Mouse (Mus musculus): Measurements from ENCODE around the gene Srsf4. TPM values are rescaled to one million over a fixed set of nuclear protein-coding genes. Genes with fewer than 3 reads are reported as not detected.

The Srsf4 gene
- polyA plus RNA-seq, 1 experiment from 2014 or later = 108 TPM

DNA sequence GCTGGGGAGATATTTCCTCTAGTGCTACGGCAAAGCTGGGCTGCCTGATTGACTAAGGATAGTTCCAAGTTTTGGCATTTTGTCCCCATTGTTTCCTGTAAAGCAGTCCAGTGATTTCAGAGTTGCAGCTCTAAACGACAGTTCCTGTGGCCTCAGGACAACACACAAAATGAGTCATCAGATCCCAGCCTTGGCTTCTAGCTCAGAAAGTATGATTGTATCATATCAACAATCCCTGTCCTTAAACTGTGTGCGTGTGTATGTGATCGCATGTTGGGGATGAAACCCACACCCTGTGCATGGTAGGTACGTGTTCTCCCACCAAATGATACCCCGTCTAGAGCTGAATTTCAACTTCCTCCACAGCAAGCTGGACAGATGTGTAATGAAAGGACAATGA is 55.7 kb downstream of the Srsf4 start:
- Histone ChIP-seq H3K4me1 (replicated peaks; ENCODE audit: control insufficient read depth, insufficient read depth, low read length) (peaks cover 2% of the 10 kb centered on the region), H3K9ac (ENCODE audit: low read length) (no peak overlapping the region), H3K36me3 (ENCODE audit: control insufficient read depth, insufficient read depth, low read length) (peaks cover 6% of the 10 kb centered on the region), H3K27me3 (ENCODE audit: control insufficient read depth, insufficient read depth, low read depth, low read length) (no peaks in the 10 kb centered on the region), H3K4me3 (ENCODE audit: low read length) (no peak overlapping the region), H3K4me2 (ENCODE audit: low read depth, low read length) (no peak overlapping the region), H3K27ac (ENCODE audit: low read length) (no peak overlapping the region), H3K9me3 (ENCODE audit: control insufficient read depth, low read length) (no peaks in the 10 kb centered on the region)
- 83% methylated on average over 6 of the region's 6 CpGs for WGBS
- no peak for ATAC-seq (ENCODE audit: low read depth)

- H3K9me3 ChIP-seq (ENCODE audit: control insufficient read depth, low read length) = no peaks in the 10 kb centered on the region
- no peaks in the 10 kb centered on the region for H3K36me3 ChIP-seq (ENCODE audit: control insufficient read depth, insufficient read depth, low read length)
- no peak overlapping the region for H3K4me2 ChIP-seq (ENCODE audit: low read depth, low read length)
- no peaks in the 10 kb centered on the region for H3K27me3 ChIP-seq (ENCODE audit: control insufficient read depth, insufficient read depth, low read depth, low read length)
- no peak overlapping the region for H3K27ac ChIP-seq (ENCODE audit: low read length)
- 77% methylated on average over 2 of the region's 2 CpGs for WGBS
- no peak overlapping the region for H3K4me3 ChIP-seq (ENCODE audit: low read length)
- H3K9ac ChIP-seq (ENCODE audit: low read length) = no peak overlapping the region
- no peaks in the 10 kb centered on the region for H3K4me1 ChIP-seq (replicated peaks; ENCODE audit: control insufficient read depth, insufficient read depth, low read length)
- ATAC-seq (ENCODE audit: low read depth) = no peak
Measured at GRCm38 (mm10) chr4:131939459-131939858, 66.0 kb downstream of the Srsf4 start.

DNA sequence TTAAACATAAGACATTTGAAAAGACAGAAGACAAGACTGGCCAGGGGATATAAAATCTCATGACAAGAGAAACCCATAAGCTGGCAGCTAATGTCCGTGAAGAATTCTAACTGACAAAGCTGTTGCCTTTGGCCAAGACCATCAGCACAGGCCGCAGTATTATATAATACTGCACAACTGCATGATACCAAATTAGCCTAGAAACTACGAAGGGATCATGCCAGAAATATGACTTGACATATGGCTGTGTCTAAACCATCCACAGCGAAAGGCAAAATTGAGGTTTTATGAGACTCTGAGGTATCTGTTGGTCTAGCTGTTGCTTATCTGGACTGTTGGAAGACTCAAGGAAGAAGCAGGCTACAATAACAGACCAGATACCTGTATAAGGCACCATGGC is 67.4 kb downstream of the Srsf4 start:
- Histone ChIP-seq H3K4me3 (ENCODE audit: low read length) (no peak overlapping the region), H3K36me3 (ENCODE audit: control insufficient read depth, insufficient read depth, low read length) (no peaks in the 10 kb centered on the region), H3K9ac (ENCODE audit: low read length) (no peak overlapping the region), H3K27me3 (ENCODE audit: control insufficient read depth, insufficient read depth, low read depth, low read length) (no peaks in the 10 kb centered on the region), H3K9me3 (ENCODE audit: control insufficient read depth, low read length) (no peaks in the 10 kb centered on the region), H3K4me2 (ENCODE audit: low read depth, low read length) (no peak overlapping the region), H3K27ac (ENCODE audit: low read length) (no peak overlapping the region), H3K4me1 (replicated peaks; ENCODE audit: control insufficient read depth, insufficient read depth, low read length) (no peaks in the 10 kb centered on the region)
- no peak for ATAC-seq (ENCODE audit: low read depth)
- WGBS = 94% methylated on average over 4 of the region's 4 CpGs

DNA sequence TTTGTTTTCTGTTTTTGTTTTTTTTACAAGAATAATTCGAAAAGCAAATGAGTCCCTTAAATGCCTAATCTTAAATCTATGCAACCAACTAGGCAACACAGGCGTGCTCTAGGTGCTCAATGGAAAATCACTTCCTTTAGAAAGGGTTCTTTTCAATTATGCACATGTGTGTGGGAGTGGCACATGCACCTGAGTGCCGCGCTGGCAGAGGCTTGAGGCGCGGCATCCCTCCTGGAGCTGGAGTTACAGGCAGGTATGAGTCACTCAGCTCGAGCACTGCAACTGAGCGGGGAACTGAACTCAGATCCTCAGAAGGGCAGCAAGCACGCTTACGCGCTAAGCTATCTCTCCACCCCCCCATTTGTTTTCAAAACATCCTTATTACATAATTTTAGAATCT is 74.4 kb downstream of the Srsf4 start:
- H3K4me1 ChIP-seq (replicated peaks; ENCODE audit: control insufficient read depth, insufficient read depth, low read length) = peaks cover 3% of the 10 kb centered on the region; the same call in 1 of the 2 replicates
- H3K4me2 ChIP-seq (ENCODE audit: low read depth, low read length) = no peak overlapping the region
- no peaks in the 10 kb centered on the region for H3K36me3 ChIP-seq (ENCODE audit: control insufficient read depth, insufficient read depth, low read length)
- H3K9me3 ChIP-seq (ENCODE audit: control insufficient read depth, low read length) = no peaks in the 10 kb centered on the region
- H3K27ac ChIP-seq (ENCODE audit: low read length) = no peak overlapping the region
- WGBS = 94% methylated on average over 11 of the region's 11 CpGs
- H3K9ac ChIP-seq (ENCODE audit: low read length) = no peak overlapping the region
- no peaks in the 10 kb centered on the region for H3K27me3 ChIP-seq (ENCODE audit: control insufficient read depth, insufficient read depth, low read depth, low read length)
- H3K4me3 ChIP-seq (ENCODE audit: low read length) = no peak overlapping the region
- no peak for ATAC-seq (ENCODE audit: low read depth)

GRCm38 (mm10) chr4:131949903-131950302 is 76.5 kb downstream of the Srsf4 start:
- H3K36me3 ChIP-seq (ENCODE audit: control insufficient read depth, insufficient read depth, low read length) = no peaks in the 10 kb centered on the region
- no peak overlapping the region for H3K9ac ChIP-seq (ENCODE audit: low read length)
- WGBS = 44% methylated on average over 5 of the region's 5 CpGs
- H3K4me3 ChIP-seq (ENCODE audit: low read length) = no peak overlapping the region
- H3K4me1 ChIP-seq (replicated peaks; ENCODE audit: control insufficient read depth, insufficient read depth, low read length) = peaks cover 3% of the 10 kb centered on the region; the same call in 1 of the 2 replicates
- no peak overlapping the region for H3K4me2 ChIP-seq (ENCODE audit: low read depth, low read length)
- H3K27ac ChIP-seq (ENCODE audit: low read length) = no peak overlapping the region
- no peaks in the 10 kb centered on the region for H3K27me3 ChIP-seq (ENCODE audit: control insufficient read depth, insufficient read depth, low read depth, low read length)
- H3K9me3 ChIP-seq (ENCODE audit: control insufficient read depth, low read length) = no peaks in the 10 kb centered on the region
- no peak for ATAC-seq (ENCODE audit: low read depth)

DNA sequence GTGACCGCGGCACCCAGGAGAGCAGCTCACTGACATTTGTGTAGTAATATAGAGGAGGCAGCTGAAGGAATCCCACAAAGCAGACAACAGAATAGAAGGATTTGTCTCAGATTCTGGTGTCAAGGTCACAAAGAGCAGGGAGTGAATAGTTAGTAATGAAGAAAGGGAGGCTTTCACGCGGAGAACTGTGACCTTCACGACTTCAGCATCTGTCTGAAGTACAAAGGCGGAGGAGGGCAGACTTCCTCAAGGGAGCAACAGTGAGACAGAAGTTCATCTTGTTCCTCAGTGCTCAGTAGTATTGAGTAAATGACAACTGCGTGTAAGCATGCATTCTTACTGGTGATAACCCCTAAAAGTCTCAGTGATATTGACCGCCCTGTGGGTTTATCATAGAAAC is 77.2 kb downstream of the Srsf4 start:
- Histone ChIP-seq H3K9ac (ENCODE audit: low read length) (no peak overlapping the region), H3K36me3 (ENCODE audit: control insufficient read depth, insufficient read depth, low read length) (no peaks in the 10 kb centered on the region), H3K4me1 (replicated peaks; ENCODE audit: control insufficient read depth, insufficient read depth, low read length) (peaks cover 3% of the 10 kb centered on the region; the same call in 1 of the 2 replicates), H3K27ac (ENCODE audit: low read length) (no peak overlapping the region), H3K9me3 (ENCODE audit: control insufficient read depth, low read length) (no peaks in the 10 kb centered on the region), H3K27me3 (ENCODE audit: control insufficient read depth, insufficient read depth, low read depth, low read length) (no peaks in the 10 kb centered on the region), H3K4me2 (ENCODE audit: low read depth, low read length) (no peak overlapping the region), H3K4me3 (ENCODE audit: low read length) (no peak overlapping the region)
- ATAC-seq (ENCODE audit: low read depth) = no peak
- WGBS = 72% methylated on average over 8 of the region's 8 CpGs

Other genes starting within 250 kb of the Srsf4 start
- gene Ptpru, start 35.3 kb upstream of the Srsf4 start, polyA plus RNA-seq (2015; fragmentation: Nextera tagmentation; extraction: Ambion mirVana) = 14.1 and 14.6 TPM in 2 replicates
- gene Mecr, start 30.1 kb upstream of the Srsf4 start, polyA plus RNA-seq (2015; fragmentation: Nextera tagmentation; extraction: Ambion mirVana) = 38.6 and 44.0 TPM in 2 replicates
- gene Tmem200b, start 48.2 kb downstream of the Srsf4 start, polyA plus RNA-seq (2015; fragmentation: Nextera tagmentation; extraction: Ambion mirVana) = 0.25 and 0.43 TPM in 2 replicates
- gene Gm10300, start 201.1 kb downstream of the Srsf4 start, polyA plus RNA-seq (2015; fragmentation: Nextera tagmentation; extraction: Ambion mirVana) = 0.10 TPM in 1 of 2 replicates, not detected in the other
- 56.8 and 57.7 TPM in 2 replicates for gene Epb41, start 201.7 kb downstream of the Srsf4 start, polyA plus RNA-seq (2015; fragmentation: Nextera tagmentation; extraction: Ambion mirVana)